Mouse (Mus musculus) NIH3T3 (cell line): ENCODE measurements around the gene Gm21900.
"Not testable (repeated sequence)": the region's sequence is repeated elsewhere in the genome, so short reads cannot be mapped to it uniquely, and the experiment has no call there.

Experiments used
- DNase-seq: peaks from one replicate; pipeline ENCODE4 v3.0.0-alpha.2; 2012; ENCODE audit warnings: low read depth

Gm21900 gene

GRCm38 (mm10) chrY:10616061-10616460 is at the start of gene Gm21900:
Gene Gm21900, plus strand, starts transcription at chrY:10616361.
- not testable (repeated sequence) for DNase-seq

DNA sequence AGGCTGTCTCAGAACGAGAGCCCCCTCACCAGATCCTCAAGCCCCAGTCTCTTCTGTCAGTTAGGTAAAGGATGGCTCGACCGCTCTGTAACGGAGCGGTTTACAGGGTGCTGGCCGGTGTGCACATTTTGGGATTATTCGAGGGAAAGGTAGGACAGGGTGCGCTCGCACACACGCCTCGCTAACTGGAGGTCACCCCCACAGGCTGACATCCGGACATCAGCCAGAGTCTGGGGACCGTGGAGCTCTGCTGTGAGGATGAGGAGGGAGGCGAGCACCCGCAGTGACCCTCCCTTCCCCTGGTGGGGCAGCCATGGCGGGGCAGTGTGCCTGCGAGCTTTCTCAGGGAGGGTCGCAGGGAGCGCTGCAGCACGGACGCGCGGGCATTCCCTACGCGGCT is 27.4 kb downstream of the Gm21900 start:
- DNase-seq, result not testable (repeated sequence)
